Mouse (Mus musculus) WW6 (cell line): ENCODE results near the gene Znrf2.
A peak's percentile ranks its signal among the peaks of the same experiment; 100 is the strongest.

ENCODE experiments used
- DNase-seq: peaks from one replicate; pipeline ENCODE4 v3.0.0-alpha.2; 2013; ENCODE audit warnings: low read depth, low spot score

Znrf2 gene

DNA sequence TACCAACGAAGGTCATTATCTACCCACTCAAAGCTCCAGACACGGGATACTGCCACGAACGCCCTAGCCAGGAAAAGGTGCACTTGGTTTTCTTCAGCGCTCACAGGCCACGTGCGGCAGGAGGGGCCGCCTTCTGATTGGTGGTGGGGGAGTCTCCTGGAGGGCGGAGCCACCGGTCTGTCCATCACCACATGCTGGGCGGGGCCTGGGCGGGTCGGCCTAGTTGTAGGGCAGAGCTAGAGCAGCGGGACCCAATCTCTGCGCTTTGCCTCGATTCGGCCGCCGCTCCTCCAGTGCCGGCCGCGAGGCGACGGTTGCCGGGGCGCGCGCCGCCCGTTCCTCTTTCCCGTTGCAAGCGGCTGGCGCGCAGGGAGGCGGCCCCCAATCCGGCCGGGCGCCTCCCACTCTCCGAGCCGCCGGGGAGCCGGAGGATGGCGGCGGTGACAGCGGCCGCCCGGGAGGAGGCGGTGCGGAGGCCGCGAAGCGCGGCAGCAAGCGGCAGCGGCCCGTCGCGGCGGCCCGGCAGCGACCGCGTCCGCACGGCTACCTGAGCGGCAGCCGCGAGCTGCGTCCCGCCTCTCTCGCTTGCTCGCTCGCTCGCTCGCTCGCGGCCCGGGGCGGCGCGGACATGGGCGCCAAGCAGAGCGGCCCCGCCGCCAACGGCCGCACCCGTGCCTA is at the start of gene Znrf2:
Gene Znrf2, plus strand, starts transcription at position 529 of the 678 bp plus-strand sequence.
- DNase-seq, result peak; percentile 95

DNA sequence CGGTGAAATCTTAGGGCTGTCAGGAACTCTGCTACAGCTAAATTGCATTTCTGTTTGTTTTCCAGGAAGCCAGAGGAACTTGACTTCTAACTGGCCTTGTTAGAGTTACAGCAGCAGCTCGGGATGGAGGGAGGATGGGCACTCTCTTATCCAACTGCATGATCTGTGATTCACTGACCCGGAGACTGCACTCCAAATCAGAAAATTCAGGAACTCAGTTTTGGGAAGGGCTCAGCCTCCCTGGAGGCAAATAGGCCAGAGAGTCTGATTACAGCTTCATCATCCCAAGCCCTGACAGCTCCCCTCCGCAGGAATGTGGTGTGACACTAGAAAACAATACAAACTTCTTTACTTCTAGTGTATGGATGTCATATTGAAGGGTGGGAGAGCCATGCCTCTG is 49.0 kb upstream of the Znrf2 start:
- DNase-seq, result no peak

DNA sequence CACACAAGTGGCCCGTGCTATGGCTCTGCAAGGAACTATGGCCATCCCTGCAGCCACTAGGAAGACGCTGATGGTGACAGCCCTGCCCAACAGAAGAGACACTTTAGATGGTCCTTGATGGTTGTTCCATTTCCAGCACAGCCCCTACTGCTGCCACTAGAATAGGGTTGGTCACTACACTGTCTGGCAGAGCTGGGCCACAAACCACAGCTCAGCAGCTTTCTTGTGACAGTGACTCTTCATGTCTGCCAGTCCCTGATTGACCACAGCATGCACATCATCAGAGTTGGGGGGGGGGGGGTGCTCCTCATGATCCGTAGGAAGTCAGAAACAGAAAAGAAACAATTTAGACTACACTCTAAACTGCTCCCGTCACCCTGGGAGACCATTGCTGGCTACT is 46.0 kb upstream of the Znrf2 start:
- no peak for DNase-seq

GRCm38 (mm10) chr6:54771171-54771570 is 45.5 kb upstream of the Znrf2 start:
- DNase-seq, result no peak

GRCm38 (mm10) chr6:54772078-54772477 is 44.6 kb upstream of the Znrf2 start:
- DNase-seq, result no peak

- no peak for DNase-seq
These were observed 41.0 kb upstream of the Znrf2 start for GRCm38 (mm10) chr6:54775739-54776138.

- no peak for DNase-seq
These were observed 39.1 kb upstream of the Znrf2 start for GRCm38 (mm10) chr6:54777661-54778060.

- no peak for DNase-seq
These were observed 36.7 kb upstream of the Znrf2 start for GRCm38 (mm10) chr6:54779968-54780367.

- DNase-seq, result no peak
These were observed 36.0 kb upstream of the Znrf2 start for GRCm38 (mm10) chr6:54780569-54781304.

- DNase-seq, result no peak
These were observed 34.8 kb upstream of the Znrf2 start for GRCm38 (mm10) chr6:54781881-54782280.

- no peak for DNase-seq
These were observed 31.5 kb upstream of the Znrf2 start for GRCm38 (mm10) chr6:54785098-54785730.

GRCm38 (mm10) chr6:54786766-54787165 is 29.9 kb upstream of the Znrf2 start:
- no peak for DNase-seq

DNA sequence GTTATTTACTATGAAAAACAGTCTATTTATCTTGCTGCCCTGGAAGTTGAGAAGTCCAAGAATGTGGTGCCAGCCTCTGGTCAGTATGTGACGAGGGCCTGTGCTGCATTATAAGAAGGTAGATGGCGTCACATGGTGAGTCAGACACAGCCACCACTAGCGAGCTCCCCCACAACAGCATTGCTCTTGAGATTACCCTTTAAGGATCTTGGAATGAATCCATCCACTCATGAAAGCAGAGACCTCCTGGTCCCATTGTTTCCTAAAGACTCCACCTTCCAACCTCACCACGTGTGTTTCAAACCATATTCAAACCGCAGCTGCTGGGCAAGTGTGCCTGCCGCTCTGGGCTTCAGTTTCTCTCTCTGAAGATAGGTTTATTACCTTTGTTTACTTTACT is 28.2 kb upstream of the Znrf2 start:
- no peak for DNase-seq

DNA sequence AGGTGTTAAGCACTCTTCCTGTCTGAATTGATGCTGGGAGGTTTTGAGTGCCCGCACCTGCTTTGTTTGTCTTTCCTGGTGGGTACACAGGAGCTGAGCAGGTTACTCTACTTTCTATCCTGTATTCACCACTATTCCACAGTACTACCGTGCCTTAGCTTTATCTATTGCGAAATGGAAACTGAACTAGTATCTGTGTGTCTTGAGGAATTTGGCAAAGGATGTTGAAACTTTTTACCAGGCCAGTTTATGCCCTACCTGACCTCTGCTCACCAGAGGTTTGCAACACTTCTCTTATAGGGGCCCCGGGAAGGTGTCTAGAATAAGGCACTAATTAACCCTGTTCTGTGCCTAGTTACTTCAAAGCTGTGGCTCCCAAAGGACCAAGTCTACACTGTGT is 27.6 kb upstream of the Znrf2 start:
- DNase-seq, result no peak

DNA sequence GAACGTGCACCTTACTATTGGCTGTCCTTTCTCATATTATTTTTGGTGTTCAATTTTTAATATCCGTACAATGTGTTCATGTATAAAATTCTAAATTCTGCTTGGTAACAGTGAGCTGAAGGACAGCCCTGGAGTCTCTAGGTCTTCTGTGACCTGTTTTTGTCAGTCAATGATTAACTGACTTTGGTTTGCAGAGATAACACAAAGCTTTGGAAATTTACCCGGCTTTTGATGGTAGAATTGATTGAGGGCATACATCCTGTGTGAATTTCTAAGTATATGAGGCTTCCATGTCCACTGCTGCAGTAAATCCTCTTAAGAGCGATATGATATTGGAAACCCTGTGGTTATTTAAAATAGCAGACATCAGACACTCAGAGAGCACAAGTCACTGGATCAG is 26.6 kb upstream of the Znrf2 start:
- no peak for DNase-seq

DNA sequence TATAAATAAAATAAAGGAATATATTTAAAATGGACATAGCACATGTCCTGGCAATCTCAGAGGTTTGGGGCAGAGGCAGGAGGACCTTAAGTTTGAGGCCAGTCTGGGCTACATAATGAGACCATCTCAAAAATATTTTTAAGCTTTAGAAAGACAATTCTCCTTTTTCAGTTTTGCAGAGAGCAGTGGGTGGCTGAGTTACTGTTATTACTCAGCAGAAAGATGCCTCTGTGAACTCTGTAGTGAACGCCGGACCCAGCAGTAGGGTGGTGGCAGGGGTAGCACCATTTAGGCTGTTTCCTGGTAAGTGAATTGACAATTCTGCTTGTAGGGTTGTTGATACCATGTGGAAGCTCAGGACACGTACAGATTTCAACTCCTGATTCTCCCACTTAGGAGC is 22.9 kb upstream of the Znrf2 start:
- no peak for DNase-seq

DNA sequence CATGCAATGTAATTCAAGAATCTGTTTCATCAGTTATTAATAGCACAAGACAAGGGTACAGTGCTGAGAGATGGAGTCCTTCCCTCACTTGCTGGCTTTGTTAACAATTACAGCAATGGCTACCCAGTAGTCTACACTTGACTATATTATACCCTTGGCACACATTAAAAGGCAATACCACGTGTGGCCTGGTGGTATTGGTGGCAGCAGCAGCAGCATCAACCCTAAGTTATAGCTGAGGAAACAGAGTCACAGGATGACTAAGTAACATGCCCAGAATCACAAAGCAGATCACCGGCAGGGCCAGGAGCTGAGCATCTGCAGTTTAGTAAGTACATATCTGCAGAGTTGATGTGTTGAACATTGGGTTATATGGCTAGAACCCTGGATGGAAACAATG is 22.3 kb upstream of the Znrf2 start:
- no peak for DNase-seq

- no peak for DNase-seq
These were observed 21.7 kb upstream of the Znrf2 start for GRCm38 (mm10) chr6:54794991-54795390.

DNA sequence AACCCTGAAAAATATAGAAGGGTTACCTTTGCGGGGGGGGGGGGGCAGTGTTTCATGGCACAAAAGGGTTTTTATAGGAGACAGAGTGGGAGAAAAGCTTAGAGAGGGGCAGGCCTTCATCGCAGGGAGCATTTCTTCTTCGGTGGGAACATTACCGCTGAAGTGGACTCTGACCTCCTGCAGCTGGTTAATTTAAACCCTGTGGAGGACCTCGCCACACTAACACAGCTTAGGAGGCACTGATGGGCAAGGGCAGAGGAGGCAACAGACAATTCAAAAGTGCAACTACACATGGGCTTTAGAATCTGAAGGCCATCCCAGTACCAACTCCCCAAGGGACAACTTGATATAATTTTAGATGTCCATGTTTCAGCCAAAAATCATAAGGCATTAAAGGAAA is 20.7 kb upstream of the Znrf2 start:
- DNase-seq, result no peak

DNA sequence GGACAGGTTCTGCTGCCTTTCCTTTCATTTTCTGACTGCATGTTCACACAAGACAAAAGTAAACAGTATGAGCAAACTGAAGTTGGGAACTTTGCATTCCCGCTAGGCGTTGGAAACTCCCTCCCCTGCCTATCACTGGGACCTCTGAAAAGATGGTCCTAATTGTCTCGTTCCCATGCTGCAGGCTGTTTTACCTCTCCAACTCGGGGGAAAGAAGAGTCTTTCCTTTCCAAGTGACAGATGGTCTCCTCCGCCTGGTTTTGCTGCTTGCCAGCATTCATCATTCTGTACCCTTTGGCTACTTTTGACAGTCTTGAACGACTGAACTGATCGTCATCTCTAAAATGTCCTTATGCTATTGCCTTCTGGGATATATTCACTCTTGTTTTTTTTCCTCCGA is 14.4 kb upstream of the Znrf2 start:
- no peak for DNase-seq

DNA sequence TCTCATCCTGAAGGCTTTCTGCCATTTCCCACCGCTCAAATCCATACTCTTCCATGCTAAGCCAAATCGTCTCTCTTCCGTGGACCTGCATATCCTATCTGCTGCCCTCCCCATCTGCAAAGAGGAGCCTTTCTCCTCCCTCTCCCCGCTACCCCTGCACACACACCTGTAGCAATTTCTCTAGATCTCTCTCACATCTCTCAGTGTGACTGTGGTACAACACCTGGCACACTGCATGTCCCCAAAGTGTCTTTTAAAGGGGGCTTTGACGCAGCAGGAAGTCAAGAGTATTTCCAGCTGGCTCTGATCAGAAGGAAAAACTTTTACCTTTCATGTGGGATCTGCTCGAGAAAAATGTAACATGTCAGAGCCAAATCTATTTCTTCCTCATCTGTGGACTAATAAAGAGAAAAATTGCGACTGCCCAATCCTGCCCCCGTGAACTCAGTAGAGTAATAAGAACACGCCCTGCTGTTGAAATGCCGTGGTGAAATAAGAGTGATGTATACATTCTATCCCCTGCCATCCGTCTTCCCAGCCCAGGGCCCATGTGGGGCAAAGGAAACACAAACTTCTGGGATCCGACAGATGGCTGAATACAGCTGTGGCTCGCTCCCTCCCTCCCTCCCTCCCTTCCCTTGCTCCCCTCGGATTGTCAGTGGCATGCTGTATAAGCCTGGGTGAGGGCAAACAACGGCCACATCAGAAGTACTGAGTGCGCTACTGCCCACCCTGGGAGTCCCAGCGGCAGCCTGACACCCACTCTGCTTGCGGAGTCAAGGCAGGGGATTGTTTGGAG is 12.5 kb upstream of the Znrf2 start:
- DNase-seq, result no peak

GRCm38 (mm10) chr6:54805779-54806178 is 10.9 kb upstream of the Znrf2 start:
- DNase-seq, result no peak
